Mouse (Mus musculus) spleen, adult 2 months (tissue): ENCODE measurements around the gene Trmt10a.

ENCODE experiments used
- CTCF ChIP-seq: fragments of 200-500 bp; IDR thresholded peaks from 2 replicates; pipeline ENCODE4 v1.5.1; 2011; ENCODE audit warnings: mild to moderate bottlenecking, inconsistent platforms; ENCODE audit not compliant: insufficient read depth, insufficient read length, insufficient replicate concordance; ENCODE audit errors: extremely low read depth
- POLR2A ChIP-seq: fragments of 200-500 bp; IDR thresholded peaks from 2 replicates; pipeline ENCODE4 v1.6.1; 2011; ENCODE audit warnings: low read depth, low read length, inconsistent platforms

- TF ChIP-seq POLR2A (no peak), CTCF (no peak)
Measured at GRCm38 (mm10) chr3:138103690-138104089, 39.6 kb upstream of the Trmt10a start.
